Mouse (Mus musculus) brown adipose tissue, adult 24 weeks (tissue): ENCODE results near the gene Iffo1. TPM values are rescaled to one million over a fixed set of nuclear protein-coding genes. Genes with fewer than 3 reads are reported as not detected.
"Not testable (repeated sequence)": the region's sequence is repeated elsewhere in the genome, so short reads cannot be mapped to it uniquely, and the experiment has no call there.

Experiments
- H3K27ac ChIP-seq: fragments of 200-500 bp; replicated peaks from 2 replicates; pipeline ENCODE4 v1.5.1; 2012; ENCODE audit warnings: low read depth, mild to moderate bottlenecking, low read length
- H3K4me1 ChIP-seq: fragments of 200-500 bp; 2 replicates; pipeline ENCODE4 v1.6.1; 2012; ENCODE audit warnings: low read length, mixed read lengths; ENCODE audit not compliant: control insufficient read depth, insufficient read depth, insufficient read length
- H3K4me3 ChIP-seq: fragments of 200-500 bp; 2 replicates; pipeline ENCODE4 v1.5.1; 2012; ENCODE audit warnings: low read depth, mild to moderate bottlenecking, low read length, moderate library complexity; ENCODE audit not compliant: insufficient read depth
- polyA plus RNA-seq: library from polyadenylated mRNA; stranded (reverse); fragments of >200 nt; gene quantifications from 2 replicates; pipeline ENCODE4 v1.2.4, GENCODE M21; 2012; ENCODE audit not compliant: missing spikeins, insufficient read depth, insufficient read length

Gene Iffo1
- polyA plus RNA-seq, 1 experiment: 3.2 TPM

DNA sequence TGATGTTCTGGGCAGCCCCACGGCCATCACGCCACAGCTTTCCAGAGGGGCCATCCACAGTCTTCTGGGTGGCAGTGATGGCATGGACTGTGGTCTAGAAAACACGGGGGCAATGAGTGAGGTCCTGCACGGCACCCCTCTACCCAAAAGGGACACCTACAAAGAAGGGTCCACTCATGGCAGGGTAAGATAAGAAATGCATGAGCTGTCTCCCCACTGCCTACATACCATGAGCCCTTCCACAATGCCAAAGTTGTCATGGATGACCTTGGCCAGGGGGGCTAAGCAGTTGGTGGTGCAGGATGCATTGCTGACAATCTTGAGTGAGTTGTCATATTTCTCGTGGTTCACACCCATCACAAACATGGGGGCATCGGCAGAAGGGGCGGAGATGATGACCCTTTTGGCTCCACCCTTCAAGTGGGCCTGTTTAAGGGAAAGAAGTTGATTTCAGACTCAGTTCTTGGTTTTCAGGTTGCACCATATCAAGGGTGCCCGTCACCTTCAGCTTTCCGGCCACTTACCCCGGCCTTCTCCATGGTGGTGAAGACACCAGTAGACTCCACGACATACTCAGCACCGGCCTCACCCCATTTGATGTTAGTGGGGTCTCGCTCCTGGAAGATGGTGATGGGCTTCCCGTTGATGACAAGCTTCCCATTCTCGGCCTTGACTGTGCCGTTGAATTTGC, 17.7 kb downstream of the Iffo1 start:
- not testable (repeated sequence) for H3K27ac ChIP-seq, H3K4me1 ChIP-seq, H3K4me3 ChIP-seq

- Histone ChIP-seq H3K4me1 (no peaks in the 10 kb centered on the region), H3K27ac (peak overlapping the region; percentile 91), H3K4me3 (peak overlapping the region; percentile 92)
These were observed 19.0 kb downstream of the Iffo1 start for GRCm38 (mm10) chr6:125163801-125164657.

DNA sequence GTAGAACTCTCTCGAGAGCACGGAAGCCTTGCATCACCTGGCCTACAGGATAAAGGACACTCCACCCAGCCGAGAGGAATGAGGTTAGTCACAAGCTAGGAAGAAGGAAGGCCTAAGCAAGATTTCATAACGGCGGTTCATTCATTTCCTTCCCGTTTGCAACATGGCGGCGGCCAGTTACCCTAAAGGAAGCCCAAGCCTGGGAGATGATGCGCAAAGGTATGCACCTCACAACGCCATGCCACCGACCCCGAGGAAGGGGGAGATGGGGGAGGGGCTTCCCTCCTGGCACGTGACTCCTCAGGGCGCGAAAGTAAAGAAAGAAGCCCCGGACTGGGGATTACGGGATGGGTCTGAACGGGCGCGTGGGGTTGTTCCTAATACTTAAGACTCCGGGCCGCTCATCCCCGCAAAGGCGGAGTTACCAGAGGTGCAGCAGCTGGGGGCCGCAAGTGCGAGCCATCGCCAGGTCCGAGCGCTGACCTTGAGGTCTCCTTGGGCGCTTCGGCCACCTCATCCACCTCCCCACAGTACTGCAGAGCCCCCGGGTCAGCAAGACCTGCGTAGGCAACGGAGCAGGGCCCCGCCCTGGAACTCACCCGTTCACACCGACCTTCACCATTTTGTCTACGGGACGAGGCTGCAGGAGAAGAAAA, 19.8 kb downstream of the Iffo1 start:
- Histone ChIP-seq H3K4me3 (peak overlapping the region; percentile 92), H3K4me1 (no peaks in the 10 kb centered on the region), H3K27ac (peak overlapping the region; percentile 91)

GRCm38 (mm10) chr6:125165328-125165891, 20.4 kb downstream of the Iffo1 start:
- Histone ChIP-seq H3K4me1 (no peaks in the 10 kb centered on the region), H3K27ac (peak overlapping the region; percentile 97), H3K4me3 (peak overlapping the region; percentile 92)

- Histone ChIP-seq H3K27ac (peak within 1 kb of the TSS; percentile 97), H3K4me1 (no peaks in the 10 kb centered on the region), H3K4me3 (peak within 1 kb of the TSS; percentile 92)
These were observed 21.2 kb downstream of the Iffo1 start, which contains the start of gene Gapdh for GRCm38 (mm10) chr6:125166051-125166751. TSS of gene Gapdh (minus strand) at chr6:125166467.

GRCm38 (mm10) chr6:125166861-125167650, 22.0 kb downstream of the Iffo1 start:
- no peaks in the 10 kb centered on the region for H3K4me1 ChIP-seq
- H3K27ac ChIP-seq: peak overlapping the region; percentile 97
- H3K4me3 ChIP-seq: peak overlapping the region; percentile 79

GRCm38 (mm10) chr6:125168086-125168485, 23.0 kb downstream of the Iffo1 start:
- Histone ChIP-seq H3K4me3 (no peak overlapping the region), H3K4me1 (peaks cover 4% of the 10 kb centered on the region; the same call in 1 of the 2 replicates), H3K27ac (no peak overlapping the region)

DNA sequence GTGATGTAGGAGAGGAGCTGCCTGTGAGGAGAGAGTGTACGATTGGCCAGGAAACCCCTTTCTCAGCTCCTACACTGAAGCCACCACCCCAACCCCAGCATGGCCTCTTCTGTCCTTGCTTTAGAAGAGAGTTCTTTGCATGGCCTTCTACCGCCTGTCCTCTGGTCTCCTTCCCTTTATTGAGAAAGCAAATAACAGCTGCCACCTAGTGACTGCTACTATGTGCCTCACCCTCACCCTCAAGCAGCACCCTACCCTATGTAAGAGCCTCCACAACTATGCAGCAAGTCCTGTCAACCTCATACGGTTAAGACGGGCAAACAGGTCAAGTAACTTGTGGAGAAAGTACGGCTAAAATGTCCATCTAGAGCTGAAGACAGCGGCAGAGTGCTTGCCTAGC, 25.2 kb downstream of the Iffo1 start:
- no peak overlapping the region for H3K27ac ChIP-seq
- no peak overlapping the region for H3K4me3 ChIP-seq
- H3K4me1 ChIP-seq: peaks cover 4% of the 10 kb centered on the region

DNA sequence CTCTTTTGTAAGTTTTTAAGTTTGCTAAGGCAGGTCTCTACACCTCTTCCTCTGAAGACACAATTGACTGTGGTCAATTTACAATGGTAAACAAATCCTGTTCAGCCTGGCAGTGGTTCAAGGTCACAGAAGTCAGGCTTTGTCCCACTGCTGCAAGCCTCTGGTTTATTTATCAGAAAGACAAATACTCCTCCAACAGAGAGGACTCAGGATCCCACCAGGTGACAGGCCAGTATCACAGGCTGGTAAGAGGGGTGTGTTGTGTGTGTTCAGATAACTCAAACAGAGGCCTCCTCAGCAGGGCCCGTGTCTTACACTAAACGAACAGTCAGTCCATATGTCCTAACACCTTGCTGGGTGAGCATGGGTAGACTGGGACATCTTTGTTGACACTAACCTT, 27.4 kb downstream of the Iffo1 start:
- Histone ChIP-seq H3K27ac (no peak overlapping the region), H3K4me1 (peaks cover 4% of the 10 kb centered on the region), H3K4me3 (no peak overlapping the region)

DNA sequence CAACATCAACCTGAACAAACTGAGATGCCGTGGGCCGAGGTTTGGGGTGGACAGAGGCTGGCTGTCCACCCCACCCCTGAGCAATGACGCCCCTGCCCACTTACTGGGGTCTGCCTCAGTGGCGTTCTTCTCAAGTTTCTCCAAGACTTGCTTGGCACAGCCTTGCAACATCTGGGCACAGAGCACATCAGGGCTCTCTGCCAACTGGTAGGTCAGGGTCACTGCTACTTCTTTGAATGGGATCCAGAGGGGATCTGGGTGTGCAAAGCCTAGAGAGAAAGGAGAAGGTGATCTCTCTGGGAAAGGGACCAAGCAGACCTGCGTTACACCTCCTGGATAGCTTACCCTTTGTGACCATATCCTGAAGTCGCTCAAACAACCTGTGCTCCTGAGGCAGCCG, 28.2 kb downstream of the Iffo1 start:
- H3K4me3 ChIP-seq: no peak overlapping the region
- H3K27ac ChIP-seq: no peak overlapping the region
- peaks cover 4% of the 10 kb centered on the region for H3K4me1 ChIP-seq

DNA sequence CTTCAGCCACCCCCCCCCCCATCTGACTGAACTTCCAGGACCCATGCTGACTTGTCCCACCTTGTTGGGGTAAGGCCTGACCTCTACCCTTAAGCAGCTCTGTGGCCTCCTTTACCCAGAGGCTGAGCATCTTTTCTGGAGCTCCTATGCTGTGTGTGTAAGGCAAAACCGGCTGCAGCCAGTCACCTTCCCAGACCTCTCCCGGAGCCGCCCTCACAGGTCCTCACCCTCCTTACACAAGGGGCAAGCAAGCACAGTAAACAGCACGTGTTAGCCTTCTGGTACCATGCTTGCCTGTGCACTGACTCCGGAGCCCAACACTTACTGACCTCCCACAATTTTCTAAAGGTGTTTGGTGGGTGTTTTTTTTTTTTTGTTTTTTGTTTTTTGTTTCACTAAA, 30.4 kb downstream of the Iffo1 start:
- Histone ChIP-seq H3K4me1 (peaks cover 4% of the 10 kb centered on the region), H3K4me3 (no peak overlapping the region), H3K27ac (no peak overlapping the region)

GRCm38 (mm10) chr6:125179601-125180000, 34.6 kb downstream of the Iffo1 start:
- no peak overlapping the region for H3K27ac ChIP-seq
- H3K4me1 ChIP-seq: no peaks in the 10 kb centered on the region
- H3K4me3 ChIP-seq: no peak overlapping the region

- H3K4me1 ChIP-seq: no peaks in the 10 kb centered on the region
- H3K4me3 ChIP-seq: no peak overlapping the region
- no peak overlapping the region for H3K27ac ChIP-seq
These were observed 37.1 kb downstream of the Iffo1 start for GRCm38 (mm10) chr6:125182133-125182532.

DNA sequence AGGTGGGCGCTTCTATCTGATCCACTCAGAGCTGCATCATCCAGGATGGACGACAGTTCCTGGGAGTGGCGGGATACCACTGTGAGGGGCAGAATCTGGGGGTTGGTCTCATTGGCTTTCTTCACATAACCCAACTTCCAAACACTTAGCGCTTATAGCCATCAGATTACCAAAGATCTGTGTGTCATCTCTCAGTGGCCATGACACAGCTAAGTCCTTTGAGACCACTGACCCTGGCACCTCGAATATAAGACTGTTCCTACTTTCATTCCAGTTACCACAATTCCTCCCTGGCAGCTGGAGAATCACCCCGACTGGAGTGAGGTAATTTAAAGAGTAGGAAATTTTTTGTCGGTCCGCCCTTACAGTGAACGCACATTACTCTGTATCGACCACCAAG, 41.2 kb downstream of the Iffo1 start:
- H3K27ac ChIP-seq: no peak overlapping the region
- no peak overlapping the region for H3K4me3 ChIP-seq

More for the DNA sequence above, 41.2 kb downstream of the Iffo1 start:
- H3K4me1 ChIP-seq: no peaks in the 10 kb centered on the region
